Mouse (Mus musculus): ENCODE data around the gene Kcnab1.
A peak's percentile ranks its signal among the peaks of the same experiment; 100 is the strongest.
"Not testable (repeated sequence)": the region's sequence is repeated elsewhere in the genome, so short reads cannot be mapped to it uniquely, and the experiment has no call there.

Kcnab1 gene

GRCm38 (mm10) chr3:65365921-65366710, 256.9 kb downstream of the Kcnab1 start:
- no peak for DNase-seq (ENCODE audit: low read depth, low spot score)

DNA sequence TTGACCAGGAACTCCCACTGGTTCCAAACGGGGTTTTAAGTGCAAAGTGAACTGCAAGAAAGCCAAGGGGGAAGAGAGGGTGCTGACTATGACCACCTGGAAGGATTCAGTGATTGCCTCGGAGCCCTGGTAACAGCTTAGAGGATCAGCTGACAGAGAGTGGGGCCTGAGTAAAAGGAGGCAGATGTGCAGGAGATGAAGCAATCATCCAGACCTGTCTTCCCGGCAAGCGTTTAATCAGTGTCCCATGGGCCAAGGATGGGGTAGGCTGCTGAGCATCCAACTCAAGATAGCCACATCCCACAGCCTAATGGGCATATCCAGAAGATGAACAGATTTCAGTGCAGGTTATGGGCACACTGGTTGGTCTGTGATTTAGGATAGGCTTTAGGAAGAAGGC, 258.8 kb downstream of the Kcnab1 start:
- DNase-seq (ENCODE audit: low read depth, low spot score): no peak

DNA sequence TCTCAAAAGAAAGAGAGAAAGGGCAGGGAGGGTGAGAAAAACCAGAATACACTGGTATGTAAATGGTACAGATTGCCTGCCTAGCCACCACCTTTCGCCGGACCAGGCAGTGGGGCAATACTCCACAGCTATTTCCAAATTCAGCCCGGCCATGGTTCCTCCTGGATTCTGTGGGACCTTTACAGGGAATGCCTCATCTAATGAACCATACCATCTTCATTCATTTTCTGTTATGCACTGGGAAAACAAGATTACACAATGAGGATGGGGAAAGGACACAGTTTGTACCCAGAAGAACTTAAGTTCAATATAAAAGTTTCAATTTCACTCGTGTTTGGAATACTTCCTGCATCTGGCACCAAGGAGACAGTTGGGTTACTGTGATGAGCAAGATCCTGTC, 263.4 kb downstream of the Kcnab1 start:
- no peak for DNase-seq (ENCODE audit: low read depth, low spot score)

GRCm38 (mm10) chr3:65373594-65374182, 264.5 kb downstream of the Kcnab1 start:
- DNase-seq (ENCODE audit: low read depth, low spot score): no peak

GRCm38 (mm10) chr3:65374729-65375128, 265.5 kb downstream of the Kcnab1 start:
- no peak for DNase-seq (ENCODE audit: low read depth, low spot score)

DNA sequence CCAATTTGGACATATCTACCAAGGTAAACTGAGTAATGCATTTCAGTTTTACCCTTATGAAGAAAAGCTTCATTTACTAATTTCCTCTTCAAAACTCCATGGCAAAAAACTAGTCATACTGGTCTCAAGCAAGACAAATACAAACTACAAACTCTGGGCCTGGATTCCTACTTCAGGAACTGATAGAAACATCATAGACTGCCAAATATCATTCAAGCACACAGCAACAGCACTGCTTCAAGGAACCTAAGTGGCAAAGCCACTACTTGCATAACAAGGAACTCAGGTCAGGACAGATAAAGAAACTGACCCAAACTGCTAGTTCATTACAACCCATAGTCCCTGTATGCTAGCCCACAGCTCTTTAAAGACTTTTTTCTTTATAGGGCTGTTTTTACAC, 269.5 kb downstream of the Kcnab1 start:
- DNase-seq (ENCODE audit: low read depth, low spot score): no peak

DNA sequence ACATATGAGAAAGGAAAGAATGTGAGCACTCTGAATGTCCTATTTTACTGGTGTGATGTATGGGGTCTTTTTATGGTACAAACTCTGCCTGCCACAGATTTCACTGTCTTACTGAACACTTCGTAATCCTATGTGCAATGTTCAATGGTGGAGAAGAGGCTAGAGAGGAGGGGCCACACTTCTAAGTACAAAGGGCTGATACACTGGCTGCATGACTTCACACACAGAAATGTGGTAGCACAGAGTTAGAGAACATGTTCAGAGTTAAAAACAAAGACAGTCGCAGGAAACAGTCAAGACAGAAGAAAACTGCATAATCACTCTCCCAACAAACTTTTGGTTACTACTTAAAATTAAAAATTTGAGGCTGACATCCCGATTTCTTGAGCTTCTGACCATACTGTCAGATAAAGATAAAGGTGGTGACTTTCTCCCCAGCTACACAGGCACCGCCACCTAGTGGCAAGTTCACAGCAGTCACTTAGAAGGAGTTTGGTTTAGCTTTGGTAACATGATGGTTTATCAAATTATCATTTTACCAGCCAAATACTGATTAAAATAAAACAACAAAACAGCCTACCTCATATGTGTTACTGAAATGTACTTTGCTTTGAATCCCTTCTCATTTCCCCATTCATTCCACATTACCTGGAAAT, 270.8 kb downstream of the Kcnab1 start:
- DNase-seq (ENCODE audit: low read depth, low spot score): peak; percentile 74

DNA sequence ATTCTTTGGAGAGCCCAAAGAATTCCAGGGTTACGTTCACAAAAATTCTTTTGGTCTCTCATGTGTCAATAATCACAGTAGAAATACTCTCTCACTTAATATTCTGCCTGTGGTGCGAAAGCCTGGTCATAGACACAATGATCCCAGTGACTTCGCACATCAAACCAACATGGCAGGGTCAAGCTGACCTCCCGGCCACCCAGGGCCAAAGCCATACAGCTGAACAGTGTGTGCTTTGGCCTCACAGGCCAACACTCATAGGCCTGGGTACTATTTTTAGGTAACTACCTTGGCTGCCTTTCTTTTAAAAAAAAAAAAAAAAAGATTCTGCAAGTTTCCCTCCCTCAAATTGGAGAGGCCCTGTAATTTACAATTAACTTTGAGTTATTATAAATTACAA, 271.9 kb downstream of the Kcnab1 start:
- no peak for DNase-seq (ENCODE audit: low read depth, low spot score)

- no peak for DNase-seq (ENCODE audit: low read depth, low spot score)
These were observed 275.2 kb downstream of the Kcnab1 start for GRCm38 (mm10) chr3:65384431-65384830.

DNA sequence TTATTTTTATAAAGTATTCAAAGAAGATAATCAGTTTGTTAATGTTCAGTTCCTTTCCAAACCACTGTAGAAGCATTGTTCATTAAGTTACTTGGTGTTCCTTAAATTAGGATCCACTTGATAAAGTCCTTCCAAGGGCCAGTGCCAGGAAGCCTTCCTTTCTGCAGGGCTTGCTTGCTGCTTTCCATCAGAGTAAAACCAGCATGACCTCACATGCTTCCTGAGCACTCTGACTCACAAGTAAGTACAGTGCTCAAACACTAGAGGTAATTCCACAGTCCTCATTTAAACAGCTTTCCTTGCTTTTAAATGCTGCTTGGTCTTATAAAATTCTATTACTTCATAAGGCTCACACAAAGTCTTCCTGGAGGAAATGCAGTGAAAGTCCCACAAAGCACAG, 276.6 kb downstream of the Kcnab1 start:
- peak; percentile 11 for DNase-seq (ENCODE audit: low read depth, low spot score)

GRCm38 (mm10) chr3:65391222-65391783, 282.1 kb downstream of the Kcnab1 start:
- no peak for DNase-seq (ENCODE audit: low read depth, low spot score)

GRCm38 (mm10) chr3:65391784-65392420, 282.7 kb downstream of the Kcnab1 start:
- DNase-seq (ENCODE audit: low read depth, low spot score): peak; percentile 57

GRCm38 (mm10) chr3:65392421-65392817, 283.2 kb downstream of the Kcnab1 start, which contains the start of gene Ssr3:
Ssr3 (minus strand) TSS chr3:65392623.
- DNase-seq (ENCODE audit: low read depth, low spot score): peak; percentile 100

GRCm38 (mm10) chr3:65395111-65395510, 285.9 kb downstream of the Kcnab1 start:
- DNase-seq (ENCODE audit: low read depth, low spot score): not testable (repeated sequence)

DNA sequence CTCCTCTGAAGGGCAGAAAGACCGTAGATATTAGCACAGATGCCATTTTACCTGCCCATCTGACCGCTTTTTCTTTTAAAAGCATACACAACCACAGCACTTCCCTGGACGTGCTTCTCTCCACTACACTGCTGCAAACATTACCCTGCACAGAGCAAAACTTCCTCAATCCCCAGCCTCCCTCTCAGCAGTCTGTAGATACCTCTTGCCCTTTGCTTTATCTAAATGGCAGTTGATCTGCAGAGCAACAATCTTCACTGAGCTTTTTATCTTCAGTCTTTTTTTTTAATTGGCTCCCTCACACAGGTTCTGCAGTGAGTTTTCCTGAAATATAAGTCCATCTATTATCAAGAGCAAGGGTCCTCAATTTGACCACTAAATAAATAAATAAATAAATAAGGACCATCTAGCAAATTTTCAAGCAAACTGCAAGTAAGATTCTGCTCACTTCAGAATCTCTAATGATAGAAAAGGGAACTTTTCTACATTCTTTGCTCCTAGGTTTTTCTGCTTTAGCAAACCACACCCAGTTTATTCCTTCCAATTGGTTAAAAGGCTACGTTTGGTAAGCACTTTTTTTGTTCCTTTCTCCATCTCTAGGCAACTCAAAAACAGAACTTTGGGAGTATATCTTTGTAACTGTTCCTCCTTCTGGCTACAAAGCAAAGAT, 287.8 kb downstream of the Kcnab1 start:
- DNase-seq (ENCODE audit: low read depth, low spot score): no peak

- DNase-seq (ENCODE audit: low read depth, low spot score): no peak
These were observed 288.4 kb downstream of the Kcnab1 start for GRCm38 (mm10) chr3:65397566-65397965.

DNA sequence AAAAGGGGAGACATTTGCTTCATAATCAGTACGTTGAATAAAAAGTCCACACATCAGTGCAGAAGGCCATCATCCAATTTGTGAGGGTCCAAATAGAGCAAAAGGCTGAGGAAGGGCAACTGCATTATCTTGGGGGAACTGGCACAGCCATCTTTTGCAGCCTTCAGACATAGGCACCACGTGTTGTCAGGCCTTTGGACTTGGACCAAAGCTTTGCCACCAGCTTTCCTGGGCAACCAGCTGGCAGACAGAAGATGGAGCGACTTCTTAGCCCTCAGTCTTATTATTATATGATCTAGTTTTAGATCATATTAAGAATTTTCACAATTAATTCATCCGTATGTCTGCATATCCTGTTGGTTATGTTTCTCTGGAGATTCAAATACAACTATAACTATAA, 296.6 kb downstream of the Kcnab1 start:
- no peak for DNase-seq (ENCODE audit: low read depth, low spot score)

GRCm38 (mm10) chr3:65407891-65408290, 298.7 kb downstream of the Kcnab1 start:
- no peak for DNase-seq (ENCODE audit: low read depth, low spot score)

DNA sequence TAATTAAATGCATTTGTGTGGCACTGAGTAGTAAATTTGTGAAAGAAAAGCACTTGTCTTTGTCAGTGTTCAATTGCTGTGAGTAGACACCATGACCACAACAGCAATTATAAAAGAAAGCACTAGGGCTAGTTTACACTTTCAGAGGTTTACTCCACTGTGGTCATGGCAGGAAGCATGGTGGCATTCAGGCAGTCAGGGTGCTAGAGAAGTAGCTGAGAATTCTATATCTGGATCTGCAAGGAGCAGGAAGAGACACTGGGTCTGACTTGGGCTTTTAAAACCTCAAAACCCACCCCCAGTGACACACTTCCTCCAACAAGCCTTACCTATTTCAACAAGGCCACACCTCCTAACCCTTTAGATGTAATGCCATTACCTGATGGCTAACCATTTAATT, 307.4 kb downstream of the Kcnab1 start:
- no peak for DNase-seq (ENCODE audit: low read depth, low spot score)

- DNase-seq (ENCODE audit: low read depth, low spot score): no peak
These were observed 308.9 kb downstream of the Kcnab1 start for GRCm38 (mm10) chr3:65417913-65418594.

- no peak for DNase-seq (ENCODE audit: low read depth, low spot score)
These were observed 310.5 kb downstream of the Kcnab1 start for GRCm38 (mm10) chr3:65419706-65420105.

All from brain, adult 2 months (tissue).